Mouse (Mus musculus) heart, postnatal 4 days (tissue): Measurements from ENCODE around the gene 4931440F15Rik. TPM values are rescaled to one million over a fixed set of nuclear protein-coding genes. Genes with fewer than 3 reads are reported as not detected.

ENCODE experiments used
- DNase-seq: peaks from one replicate; pipeline ENCODE4 v3.0.0; 2021
- total RNA-seq, 2 experiments: library from RNA; stranded (reverse); gene quantifications; 2 replicates each; pipeline ENCODE4 v1.2.3; 2021

The 4931440F15Rik gene
- total RNA-seq, 2 experiments from 2014 or later: 1.1 to 1.5 TPM

GRCm38 (mm10) chr11:29801432-29802427 lies 23.7 kb downstream of the 4931440F15Rik start:
- DNase-seq: no peak

- DNase-seq: no peak
These were observed 25.6 kb downstream of the 4931440F15Rik start for GRCm38 (mm10) chr11:29799839-29800238.

- no peak for DNase-seq
These were observed 30.4 kb downstream of the 4931440F15Rik start for GRCm38 (mm10) chr11:29795106-29795505.

DNA sequence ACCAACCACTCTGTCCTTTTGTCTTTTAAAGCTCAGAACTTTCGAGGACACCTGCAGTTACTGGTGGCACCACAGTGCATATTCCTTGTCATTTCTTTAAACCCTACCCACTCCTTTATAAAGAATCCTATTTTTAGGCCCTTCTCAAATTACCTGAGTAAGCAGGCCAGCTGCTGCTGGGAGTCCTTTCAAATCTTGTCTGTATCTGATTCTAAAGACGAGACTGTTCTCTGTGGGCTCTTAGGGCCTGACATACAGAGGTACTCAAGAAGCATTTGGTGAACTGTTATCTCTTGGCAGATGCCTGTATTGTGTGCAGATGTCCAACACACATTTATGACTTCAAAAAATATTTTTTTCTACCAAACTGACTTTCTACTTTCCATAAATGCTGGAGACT lies 31.0 kb downstream of the 4931440F15Rik start:
- no peak for DNase-seq

DNA sequence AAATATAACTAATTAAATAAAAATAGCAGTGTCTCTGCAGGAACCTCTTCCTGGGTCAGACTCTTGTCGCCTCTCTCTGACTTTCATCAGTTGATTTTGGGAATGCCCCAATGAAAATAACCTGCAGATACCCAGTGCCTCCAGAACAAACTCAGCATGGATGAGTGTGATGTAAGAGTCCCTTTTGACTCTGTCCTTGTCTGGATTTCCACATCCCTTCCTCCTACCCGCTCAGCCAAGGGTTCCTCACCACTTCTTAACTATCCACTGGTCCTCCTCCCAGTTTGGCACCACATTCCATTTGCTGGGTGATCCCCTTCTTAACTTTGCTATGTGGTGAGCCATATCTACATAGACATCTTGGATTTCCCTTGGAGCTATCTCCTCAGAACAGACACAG lies 34.7 kb downstream of the 4931440F15Rik start:
- no peak for DNase-seq

DNA sequence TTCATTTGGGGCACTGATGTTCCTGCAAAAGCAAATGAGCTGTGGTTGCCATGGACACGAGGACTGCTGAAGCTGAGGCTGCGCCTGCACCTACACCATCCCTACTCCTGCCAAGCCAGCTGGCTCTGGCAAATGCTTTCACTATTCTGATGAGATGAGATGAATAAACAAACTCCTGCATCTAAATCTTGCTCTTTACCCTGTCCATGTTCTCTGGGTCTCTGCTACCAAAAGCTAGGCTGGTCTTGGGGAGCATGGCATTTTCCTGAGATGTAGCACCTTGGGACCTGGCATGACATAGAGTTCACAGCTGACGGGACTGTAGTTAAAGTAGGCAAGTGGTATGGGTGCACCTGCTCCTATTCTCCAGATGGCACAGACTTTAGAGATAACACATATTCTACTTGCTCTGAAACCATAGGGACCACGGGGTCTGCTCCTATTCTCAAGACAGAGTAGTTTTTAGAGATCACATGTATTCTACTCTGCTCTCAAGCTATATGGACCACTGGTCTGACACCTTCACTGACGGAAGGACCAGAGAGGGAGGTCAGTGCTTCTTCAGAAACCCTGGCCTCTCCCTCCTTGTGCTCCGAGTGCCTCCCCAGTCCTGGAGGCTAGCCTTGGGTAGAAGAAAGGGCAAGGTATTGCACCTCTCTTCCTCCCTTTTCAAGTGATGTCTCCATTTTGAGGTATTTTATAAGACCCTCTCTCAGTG lies 36.4 kb downstream of the 4931440F15Rik start:
- no peak for DNase-seq

DNA sequence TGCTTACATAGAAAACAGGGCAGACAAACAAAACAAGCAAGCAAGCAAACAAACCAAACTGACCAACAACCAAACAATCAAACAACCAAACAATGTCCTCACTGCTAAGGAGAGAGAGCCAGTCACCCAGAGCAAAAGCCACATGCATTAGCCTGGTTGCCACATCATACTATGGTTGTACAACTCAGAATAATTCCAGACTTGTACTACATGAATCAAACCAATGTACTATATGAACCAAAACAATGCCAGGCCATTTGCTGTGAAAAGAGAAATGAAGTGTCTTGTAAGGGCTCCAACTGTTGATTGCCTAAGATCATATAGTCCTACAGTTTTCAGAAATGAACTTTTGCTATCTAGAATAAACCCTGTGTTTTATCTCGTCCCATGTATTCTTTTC lies 37.0 kb downstream of the 4931440F15Rik start:
- no peak for DNase-seq

DNA sequence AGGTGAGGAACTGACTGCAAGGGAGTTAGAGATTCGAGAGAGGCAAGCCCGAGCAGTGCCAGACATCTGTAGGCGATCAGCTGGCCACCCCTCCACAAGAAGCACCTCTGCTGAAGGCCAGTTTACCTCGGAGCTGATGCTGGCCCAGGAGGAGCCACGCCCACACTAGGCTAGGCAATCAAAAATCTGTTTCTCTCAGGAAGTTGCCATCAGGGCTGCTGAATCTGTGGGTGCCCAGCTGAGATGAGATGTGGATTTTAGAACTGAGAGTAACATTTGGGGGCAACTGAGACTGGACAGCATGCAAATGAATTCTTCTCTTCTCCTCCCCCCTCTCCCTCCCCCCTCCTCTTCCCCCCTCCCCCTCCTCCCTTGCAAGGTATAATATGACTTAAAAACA lies 38.0 kb downstream of the 4931440F15Rik start:
- no peak for DNase-seq

DNA sequence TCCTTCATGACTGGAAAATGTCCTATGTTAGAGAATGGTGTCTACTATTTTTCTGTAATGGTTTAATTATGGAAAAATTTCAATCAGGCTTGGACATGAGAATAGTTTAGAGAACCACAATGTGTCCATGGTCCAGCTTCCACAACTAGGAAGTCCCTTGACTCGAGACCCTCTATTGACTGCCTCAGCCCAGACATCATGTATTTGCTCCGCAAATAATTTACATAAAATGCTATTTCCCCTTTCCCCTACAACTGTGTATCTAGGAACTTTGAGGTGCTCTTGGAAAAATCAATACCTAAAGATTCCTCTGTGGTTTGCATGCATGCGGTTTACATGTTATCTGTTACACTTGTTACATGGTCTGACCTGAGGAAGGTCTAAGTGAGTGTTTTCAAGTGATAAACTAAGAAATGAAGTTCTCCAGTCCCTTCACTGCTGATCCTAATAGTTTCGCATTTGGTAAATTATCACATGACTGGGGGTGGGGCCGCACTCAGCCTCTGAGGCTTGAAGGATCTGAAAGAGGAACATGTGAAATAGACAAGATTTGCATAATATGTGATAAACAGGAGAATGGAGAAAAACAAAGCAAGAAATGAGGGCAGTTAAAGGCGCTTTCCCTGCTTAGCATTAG lies 38.8 kb downstream of the 4931440F15Rik start:
- DNase-seq: no peak

GRCm38 (mm10) chr11:29779409-29780026 lies 46.0 kb downstream of the 4931440F15Rik start:
- no peak for DNase-seq

- DNase-seq: no peak
These were observed 46.5 kb downstream of the 4931440F15Rik start for GRCm38 (mm10) chr11:29778936-29779335.

GRCm38 (mm10) chr11:29777964-29778363 lies 47.5 kb downstream of the 4931440F15Rik start:
- peak; percentile 89 for DNase-seq

DNA sequence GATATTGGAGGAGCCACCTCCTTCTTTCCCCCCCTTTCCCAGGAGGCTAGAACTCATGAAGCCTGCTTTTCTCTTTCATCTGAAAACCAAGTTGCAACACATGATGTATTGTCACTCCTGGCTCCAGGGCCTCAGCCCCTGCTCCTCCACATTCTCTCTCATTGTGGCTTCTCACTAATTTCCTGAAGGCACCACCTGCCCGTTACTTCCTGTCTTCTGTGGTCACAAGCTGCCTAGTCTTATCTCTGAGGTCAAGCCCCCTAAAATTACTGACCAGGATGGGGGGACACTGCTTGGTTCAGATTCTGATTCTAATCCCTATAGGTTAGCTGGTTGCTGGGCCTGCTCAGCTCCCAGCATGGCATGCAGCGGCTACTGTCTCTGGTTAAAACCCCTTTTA lies 50.7 kb downstream of the 4931440F15Rik start:
- DNase-seq: no peak

GRCm38 (mm10) chr11:29774296-29774695 lies 51.2 kb downstream of the 4931440F15Rik start:
- peak; percentile 7 for DNase-seq

Other genes with a start within 250 kb of the 4931440F15Rik start
- gene Rtn4, start 132.7 kb downstream of the 4931440F15Rik start, total RNA-seq: 100 to 1,000 TPM; 231 to 239 TPM
- 1 to 10 TPM; 1.5 to 1.7 TPM for gene Eml6, start 200.4 kb upstream of the 4931440F15Rik start, total RNA-seq